Mouse (Mus musculus): ENCODE results near the gene Lhfpl2.

Lhfpl2 gene

DNA sequence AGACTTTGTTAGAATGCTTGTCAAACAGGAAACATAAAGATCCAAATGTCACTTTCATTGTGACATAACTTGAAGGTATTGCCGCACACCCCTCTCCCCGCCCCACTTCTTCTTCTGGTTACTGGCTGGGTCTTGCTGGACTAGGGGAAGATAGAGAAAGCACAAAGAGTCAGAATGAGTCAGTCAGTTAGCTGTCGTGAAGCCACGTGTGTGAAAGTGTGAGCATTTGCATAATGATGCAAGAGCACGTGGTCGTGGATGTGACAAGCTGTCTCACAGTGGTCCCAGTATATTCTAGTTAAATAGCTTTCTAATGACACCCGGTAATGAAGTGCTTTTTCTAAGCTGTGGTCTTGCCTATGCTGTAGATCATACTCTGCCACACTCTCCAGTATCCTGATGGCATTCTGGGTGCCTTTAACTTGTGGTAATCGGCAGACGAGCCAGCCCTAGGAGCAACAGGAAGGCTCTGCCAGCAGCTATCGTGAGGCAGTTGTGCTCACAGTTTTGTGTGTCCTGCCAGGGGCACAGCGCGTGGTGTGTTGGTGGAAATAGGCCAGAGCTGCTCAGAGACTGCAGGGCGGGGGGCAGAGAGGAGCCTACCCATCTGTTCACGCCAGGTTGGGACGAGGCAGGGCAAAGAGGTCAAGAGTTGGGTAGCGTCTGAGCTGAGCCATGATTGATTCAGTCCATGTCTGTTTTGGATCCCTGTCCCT lies 40.9 kb downstream of the Lhfpl2 start:
- no peak for DNase-seq (ENCODE audit: low spot score in 2 of 2)

DNA sequence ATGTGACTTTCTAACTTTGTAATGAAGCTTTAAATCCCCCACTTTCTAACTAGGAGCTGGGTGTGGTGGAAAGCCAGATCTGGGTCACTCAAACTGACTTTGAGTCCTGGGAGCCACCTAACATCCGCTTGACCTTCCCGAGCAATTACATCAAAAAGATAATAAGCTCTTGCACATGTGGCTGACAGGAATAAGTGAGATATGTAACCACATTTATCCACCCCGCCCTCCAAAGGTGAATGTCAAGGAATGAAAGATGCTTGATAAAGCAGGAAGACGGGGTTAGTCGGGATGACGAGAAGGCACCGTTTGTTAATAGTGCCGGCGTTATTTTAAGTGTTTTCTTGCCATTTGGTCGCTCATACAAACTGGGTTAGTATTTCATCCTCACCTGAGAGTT lies 41.5 kb downstream of the Lhfpl2 start:
- no peak for DNase-seq (ENCODE audit: low spot score in 2 of 2)

DNA sequence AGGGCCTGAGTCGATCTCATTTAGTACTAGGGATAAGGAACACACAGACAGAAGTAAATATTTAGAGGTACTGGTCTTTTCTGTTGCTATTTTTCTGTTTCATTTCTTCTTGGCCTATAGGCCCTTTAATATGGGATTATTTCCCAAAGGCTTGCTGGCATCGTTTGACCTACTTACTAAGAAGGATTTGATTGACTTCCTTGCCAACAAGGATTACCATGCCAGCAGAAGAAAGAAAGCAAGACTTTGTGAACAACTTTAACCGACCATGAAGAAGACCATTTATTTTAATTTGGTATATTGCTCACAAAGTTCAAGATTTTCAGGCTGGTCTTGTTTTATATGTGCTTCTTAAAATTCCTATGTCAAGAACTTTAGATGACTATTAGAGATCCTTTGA lies 42.8 kb downstream of the Lhfpl2 start:
- no peak for DNase-seq (ENCODE audit: low spot score in 2 of 2)

DNA sequence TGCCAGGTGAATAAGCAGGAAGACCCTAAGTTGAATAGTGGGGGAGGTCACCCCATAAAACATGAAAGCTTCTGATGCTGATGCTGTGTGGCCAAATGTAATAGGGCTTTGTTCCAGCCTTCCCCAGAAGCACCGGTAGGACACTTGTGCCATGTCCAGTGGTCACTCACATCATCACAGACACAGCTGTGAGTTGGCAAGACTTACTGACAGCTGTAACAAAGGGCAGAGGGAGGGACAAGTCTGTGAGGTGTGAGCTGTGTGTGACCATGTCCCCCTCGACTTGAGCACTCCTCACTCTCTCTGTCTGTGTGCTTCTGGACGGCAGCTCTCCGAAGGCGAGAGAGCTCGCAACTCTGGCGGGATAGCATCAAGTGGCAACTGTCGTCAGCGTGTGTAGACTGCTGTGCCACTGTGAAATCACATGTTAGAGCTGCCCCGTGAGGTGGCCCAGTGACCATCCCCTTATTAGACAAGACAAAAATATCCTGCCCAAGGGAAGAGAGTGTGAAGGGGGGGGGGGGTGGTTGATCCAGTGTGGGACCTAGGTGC lies 43.5 kb downstream of the Lhfpl2 start:
- no peak for DNase-seq (ENCODE audit: low spot score in 2 of 2)

DNA sequence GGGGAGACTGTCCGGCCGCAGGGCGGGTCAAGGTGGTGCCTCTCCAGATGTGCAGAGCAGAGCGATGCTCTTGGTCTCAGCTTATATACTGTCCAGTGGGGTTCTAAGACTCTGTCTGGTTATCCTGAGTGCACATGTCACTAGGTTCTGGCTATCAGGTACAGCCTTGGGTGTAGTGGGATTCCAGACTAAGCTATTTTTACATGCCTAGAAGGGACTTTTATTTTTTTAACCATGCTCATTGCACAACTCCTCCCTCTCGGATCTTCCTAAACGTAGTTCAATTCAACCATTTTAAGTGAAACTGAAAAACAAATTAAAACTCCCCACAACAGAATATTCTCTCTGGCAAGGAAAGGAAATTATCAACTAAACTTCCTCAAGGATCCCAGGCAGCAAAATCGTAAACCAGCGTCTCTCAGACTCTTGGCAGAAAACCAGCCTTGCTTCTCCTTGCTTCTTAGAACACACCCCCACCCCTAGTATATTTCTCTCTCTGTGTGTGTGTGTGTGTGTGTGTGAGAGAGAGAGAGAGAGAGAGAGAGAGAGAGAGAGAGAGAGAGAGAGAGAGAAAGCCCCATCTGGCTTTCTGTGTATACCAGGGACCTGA lies 47.4 kb downstream of the Lhfpl2 start:
- no peak for DNase-seq (ENCODE audit: low spot score in 2 of 2)

DNA sequence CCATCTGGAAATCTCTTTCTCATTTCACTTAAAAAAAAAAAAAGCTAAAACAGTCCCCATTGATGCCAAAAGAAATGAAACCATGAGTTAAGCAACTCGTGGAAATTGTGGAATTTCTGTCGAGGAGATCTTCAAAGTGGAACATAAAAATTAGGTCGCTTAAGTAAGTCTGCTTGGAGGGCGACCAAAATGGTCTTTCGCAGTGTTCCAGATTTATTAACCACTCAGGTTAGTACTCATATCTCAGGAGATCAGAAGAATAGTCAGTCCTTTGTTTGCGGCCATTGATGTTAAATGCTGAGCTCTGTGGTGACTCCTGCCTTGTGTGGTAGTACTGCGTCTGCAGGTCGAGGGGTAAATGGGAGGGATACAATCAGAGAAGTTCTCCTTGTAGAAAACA lies 48.8 kb downstream of the Lhfpl2 start:
- no peak for DNase-seq (ENCODE audit: low spot score in 2 of 2)

DNA sequence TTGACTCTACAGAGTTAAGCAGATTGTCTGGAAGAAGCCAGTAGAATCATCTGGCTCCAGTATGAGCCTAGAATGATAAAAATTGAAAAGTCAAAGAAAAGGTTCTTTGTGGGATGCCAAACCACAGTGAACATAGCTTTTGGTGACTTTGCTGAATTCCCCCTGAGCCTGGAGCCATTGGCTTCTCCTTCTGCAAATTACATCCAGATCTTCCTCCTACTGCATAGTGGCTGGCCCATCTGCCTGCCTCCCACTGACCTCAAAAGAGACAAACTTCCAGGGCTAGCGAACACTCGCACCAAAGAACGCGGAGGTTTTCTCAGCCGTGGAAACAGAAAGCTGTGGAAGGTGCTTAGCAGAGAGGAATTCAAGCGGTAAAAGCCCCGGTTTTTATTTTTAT lies 49.4 kb downstream of the Lhfpl2 start:
- DNase-seq (ENCODE audit: low spot score in 2 of 2): no peak

DNA sequence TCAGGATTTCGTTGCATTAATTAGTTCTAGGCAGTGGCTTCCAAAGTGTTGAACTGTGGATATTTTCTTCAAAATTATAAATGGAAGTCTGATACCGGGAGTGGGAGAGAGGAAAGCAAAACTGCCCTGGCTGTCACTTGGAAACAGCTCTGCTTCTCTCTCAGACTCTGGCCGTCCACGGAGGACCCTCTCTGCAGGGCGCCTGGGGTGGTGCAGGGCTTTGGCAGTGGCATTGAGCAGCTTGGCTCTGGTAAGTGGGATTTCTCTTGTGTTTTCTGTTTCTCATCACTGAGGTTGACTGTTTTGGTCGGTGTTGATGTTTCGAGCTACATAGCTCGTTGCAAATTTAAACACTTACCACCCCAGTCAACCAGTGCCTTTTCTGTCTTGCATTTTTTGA lies 53.0 kb downstream of the Lhfpl2 start:
- DNase-seq (ENCODE audit: low spot score in 2 of 2): no peak

DNA sequence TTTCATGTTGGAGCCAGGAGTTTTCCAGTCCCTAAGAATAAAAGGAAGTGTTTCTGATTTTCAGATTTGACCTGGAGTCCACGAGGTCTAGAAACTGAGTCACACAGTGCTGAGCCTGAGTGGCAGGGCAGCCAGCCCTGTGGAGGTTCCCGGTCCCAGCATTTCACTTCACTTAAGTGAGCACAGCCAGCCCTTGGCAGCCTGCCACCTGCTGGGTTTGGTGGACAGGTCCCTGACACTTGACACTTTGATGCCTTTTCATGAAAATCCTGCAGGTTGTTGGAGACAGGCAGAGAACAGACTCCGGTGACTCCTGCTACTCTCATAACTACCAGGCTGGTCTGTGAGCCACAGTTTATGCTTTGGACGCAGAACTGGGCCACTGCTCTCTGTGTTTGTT lies 57.9 kb downstream of the Lhfpl2 start:
- DNase-seq (ENCODE audit: low spot score in 2 of 2): no peak

DNA sequence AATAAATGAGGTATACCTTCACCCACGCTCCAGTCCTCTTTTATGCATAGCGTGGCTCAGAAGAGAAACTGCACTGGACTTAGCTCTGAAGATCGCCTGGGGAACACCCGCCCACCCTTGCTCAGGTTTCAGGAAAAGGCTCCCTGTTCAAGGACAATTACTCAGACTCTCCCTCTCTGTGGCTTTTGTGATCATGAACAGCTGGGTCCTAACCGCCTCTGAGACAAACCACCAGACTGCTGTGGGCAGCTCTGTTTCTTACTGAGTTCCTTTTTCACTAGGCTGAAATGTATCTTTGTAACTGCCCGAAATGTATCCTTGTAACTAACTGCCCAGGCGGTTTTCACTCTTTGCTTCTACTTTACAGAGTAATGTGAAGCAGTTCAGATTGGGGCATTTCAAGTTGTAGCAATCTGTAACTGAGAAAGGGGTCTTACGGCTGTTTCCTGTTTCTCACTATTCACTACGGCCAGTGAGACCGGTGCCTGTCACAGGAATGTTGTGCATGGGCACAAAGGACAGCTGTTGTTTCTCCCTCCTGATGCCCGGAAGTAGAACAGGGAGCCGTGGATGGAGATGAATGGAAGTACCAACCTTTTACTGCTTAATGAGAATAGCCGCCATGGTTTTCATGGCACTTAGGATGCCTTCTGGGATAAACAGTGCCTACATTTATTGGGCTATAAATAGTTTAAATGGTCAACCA lies 59.3 kb downstream of the Lhfpl2 start:
- no peak for DNase-seq (ENCODE audit: low spot score in 2 of 2)

DNA sequence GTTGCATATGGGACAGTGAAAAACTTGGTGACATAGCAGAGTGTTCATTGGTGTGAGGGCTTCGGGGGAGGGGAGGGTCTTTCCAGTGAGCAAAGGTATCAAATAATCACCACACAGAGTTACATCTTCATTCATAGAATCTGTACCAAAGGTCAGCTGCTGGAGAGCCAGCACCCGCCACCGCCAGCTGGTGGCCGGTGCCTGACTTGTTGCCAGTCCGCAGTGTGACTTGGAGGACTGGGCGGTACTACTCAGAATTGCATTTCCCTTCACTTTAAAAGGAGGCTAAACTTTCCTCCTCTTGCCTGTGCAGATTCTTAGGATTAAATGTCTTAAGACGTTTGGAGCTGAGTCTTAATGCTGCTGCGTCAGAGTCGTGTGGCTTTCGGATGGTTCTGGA lies 59.9 kb downstream of the Lhfpl2 start:
- DNase-seq (ENCODE audit: low spot score in 2 of 2): no peak

DNA sequence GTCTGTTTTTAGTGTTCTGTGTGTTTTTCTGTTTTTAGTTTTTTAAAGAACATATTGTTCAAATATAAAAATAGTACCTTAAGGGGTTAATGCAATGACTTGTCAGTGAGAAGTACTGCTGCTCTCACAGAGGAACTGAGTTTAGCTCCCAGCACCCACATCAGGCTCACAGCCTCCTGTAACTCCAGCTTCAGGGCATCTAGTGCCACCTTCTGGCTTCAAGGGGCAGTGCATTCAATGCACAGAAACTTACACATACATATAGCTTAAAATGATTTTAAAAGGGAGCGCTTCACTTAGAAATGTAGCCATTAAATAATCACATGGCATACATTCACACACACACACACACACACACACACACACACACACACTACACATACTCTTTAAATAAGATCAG lies 60.5 kb downstream of the Lhfpl2 start:
- no peak for DNase-seq (ENCODE audit: low spot score in 2 of 2)

DNA sequence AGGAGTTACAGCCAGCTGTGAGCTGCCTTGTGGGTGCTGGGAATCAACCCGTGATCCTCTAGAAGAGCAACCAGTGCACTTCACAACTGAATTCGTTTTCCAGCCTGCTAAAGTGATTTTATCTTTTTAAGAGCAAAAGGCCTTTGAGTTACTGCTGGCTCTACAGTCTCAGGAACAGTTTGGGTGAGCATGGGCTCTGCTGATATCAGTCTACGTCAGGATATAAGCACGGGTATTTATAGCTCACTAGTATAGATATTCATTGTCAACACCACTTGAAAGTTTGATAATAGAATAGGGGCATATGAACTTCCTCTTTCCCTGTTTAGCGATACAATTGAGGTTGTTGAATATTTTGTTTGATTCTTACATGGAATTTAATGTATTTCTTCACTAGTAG lies 61.7 kb downstream of the Lhfpl2 start:
- no peak for DNase-seq (ENCODE audit: low spot score in 2 of 2)

DNA sequence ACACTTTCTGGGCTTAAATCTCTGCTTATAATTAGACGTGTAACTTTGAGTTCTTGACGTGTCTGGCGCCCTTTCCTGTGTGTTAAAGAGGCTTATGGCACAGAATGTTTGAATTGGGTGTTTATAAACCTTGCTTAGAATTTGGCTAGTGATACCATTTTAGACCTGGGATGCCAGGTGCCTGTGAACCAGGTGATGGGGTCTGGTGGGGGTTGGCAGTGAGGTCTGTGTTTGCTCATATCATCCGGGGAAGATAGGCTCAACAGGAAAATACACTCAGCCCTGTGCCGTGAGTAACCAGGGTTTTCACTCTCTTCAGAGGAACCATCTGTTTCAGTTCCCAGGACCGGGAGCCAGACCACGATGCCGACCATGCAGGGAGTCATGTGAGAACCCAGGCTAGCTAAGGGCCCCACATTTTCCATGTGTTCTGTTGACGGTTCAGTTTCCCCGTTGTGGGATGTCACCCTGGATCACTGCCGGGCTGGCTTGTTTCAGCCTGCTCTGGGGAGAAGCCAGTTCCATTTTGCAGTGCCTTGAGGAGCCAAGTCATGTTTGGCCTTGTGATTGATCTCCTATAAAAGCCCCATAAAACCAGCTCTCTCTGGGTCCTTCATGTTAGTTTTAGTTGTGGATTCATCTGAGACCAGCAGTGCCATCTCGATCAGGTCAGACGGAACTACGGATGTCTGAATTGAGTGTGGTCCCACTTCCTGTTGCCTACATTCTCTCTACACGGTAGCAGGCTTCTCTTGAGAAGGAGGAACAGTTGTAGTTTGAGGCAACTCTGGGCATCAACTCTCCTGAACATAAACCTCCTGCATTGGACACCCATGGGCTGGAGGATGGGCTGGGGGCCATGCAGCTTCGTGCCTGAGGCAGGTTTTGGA lies 65.4 kb downstream of the Lhfpl2 start:
- DNase-seq (ENCODE audit: low spot score in 2 of 2): no peak

DNA sequence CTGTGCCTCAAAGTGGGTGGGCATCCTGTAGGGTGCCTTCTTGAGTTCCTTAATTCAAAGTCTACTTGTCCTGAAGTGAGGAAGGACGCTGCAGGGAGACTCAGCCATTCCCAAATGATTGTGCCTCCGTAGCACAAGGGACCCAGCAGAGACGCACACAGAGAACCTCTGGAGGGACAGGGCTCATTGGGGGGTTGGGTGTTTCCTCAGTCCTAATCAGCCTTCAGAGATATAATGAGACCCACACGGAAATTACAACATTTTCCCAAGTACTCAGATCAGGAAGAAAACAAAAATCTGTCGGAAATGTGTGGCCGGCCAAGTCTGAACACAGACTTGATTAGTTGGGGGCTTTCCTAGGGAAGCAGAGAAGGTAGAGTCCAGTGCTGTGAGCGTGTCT lies 72.8 kb downstream of the Lhfpl2 start:
- DNase-seq (ENCODE audit: low spot score in 2 of 2): no peak

DNA sequence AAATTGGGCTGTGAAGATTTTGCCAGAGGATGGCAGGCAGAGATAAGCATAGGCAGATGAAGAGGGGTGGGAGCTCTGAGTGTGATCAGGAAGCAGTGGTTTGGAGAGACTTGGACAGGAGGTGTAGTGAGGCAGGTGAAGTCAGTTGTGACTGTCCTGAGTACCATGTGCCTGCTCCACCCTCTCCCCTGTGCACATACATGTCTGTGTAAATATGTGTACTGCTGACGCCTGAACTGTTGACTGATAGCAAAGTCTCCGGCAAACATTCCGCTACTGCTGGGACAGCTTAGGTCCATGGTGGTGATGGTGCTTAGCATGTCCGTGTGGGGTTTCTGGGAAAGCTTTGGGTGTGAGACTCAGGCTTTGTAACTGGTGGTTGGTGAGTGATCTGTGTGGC lies 73.5 kb downstream of the Lhfpl2 start:
- DNase-seq (ENCODE audit: low spot score in 2 of 2): no peak

DNA sequence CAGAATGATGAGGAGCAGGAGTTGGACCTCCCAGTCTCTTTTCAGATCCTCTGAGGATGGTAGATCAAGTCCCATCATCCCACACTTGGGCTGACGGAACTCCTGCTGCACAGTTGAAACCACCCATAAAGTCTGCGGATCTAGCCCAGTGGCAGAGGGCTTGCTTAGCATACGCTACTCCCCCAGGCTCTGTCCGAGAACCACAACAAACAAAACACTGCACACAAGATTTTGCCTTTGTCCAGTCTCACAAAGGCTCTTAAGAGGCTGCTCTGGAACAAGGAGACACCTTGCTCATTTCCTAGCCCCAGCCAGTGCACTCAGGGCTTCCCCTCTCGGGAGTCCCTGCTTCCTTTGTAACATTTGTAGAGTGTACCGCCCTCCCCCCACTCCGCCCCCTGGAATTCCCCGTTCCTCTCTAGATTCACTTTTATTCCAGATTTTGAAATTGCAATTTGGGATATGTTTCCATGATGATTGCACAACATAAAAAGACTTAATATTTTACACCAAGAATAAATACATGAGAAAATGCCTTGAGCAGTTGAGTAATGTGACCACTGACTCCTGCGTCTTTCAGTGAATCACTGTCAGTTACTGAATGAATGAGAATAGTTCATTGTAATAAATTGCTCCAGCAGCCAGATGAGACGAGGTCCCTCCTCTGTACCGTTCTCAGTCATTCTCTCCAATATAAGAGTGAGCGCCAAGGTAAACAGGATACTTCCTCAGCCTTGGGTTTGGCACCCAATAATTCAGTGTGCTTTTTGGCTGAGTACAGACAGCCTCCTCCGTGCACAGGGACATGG lies 74.8 kb downstream of the Lhfpl2 start:
- no peak for DNase-seq (ENCODE audit: low spot score in 2 of 2)

DNA sequence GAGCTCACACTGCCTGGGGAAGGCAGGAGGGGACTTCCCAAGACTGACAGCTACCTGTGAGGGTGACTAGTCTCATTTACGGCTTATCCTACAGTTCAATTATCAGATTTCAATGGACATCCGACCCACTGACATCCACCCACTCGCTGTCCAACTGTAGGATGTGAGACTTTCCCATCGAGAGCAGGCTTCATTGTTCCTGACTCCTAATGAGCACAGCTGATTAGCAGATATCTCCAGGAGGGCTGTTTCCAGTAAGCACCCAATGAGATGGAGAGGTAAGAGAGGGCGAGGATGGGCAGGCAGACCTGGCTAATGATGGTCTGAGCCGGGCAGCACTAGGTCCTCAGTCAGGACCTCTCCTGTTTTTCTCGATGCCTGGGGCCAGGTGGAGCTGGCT lies 77.0 kb downstream of the Lhfpl2 start:
- DNase-seq (ENCODE audit: low spot score in 2 of 2): no peak

DNA sequence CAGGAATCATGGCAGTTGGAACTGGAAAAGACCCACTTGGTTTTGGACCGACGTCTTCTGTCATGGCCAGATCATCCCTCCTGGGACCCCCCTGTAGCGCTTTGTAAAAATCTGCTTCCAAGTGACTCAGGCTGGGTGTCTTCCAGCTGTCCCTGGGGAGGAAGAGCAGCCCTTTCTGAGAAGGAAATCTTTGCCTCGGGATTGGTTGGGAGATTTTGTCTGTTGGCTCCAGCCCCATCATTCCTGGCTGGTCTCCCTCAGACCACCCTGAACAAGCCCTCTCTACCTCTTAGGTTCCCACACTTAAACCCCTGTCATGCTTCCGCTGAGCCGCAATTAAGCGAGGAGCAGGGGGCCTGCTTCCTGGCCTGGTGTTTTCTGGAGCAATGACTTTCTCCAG lies 77.6 kb downstream of the Lhfpl2 start:
- no peak for DNase-seq (ENCODE audit: low spot score in 2 of 2)

DNA sequence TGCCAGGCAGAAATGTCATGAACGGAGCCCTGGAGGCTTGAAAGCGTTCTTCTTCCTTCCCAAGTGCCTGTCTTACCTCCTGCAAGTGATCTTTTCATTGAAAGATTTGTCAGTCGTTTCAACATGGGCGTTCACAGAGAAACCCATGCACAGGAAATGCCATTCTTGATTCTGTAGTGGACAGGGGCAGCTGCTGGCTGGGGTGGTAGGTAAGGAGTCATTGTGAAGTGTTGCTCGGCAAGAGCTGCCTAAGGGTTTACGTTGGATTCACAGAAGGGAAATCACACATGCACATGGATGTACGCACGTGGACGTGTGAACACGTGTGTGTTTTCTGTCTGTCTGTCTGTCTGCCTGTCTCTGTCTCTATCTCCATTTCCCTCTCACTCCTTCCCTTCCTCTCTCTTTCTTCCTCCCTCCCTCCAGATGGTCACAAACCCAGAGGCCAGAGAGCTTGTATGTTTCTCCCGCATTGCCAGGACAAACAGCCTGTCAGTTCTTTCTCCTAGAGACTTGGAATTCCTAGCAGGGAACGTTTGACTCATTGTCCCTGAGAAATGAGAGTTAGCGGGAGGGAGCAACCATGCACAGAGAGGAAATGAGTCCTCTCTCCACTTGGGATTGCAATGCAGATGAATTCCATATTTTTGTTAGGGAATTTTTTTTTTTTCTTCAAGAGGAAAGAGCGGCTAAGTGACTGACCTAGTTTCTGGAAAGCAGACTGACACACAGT lies 82.3 kb downstream of the Lhfpl2 start:
- DNase-seq (ENCODE audit: low spot score in 2 of 2): no peak
